Mouse (Mus musculus): ENCODE measurements around the gene Fam3b. TPM values are rescaled to one million over a fixed set of nuclear protein-coding genes. Genes with fewer than 3 reads are reported as not detected.

The Fam3b gene
- total and polyA plus RNA-seq, 3 experiments, result 20.6 to 21.2 TPM; not detected in 1

GRCm38 (mm10) chr16:97512347-97512751 is 2.3 kb downstream of the Fam3b start:
- Histone ChIP-seq H3K4me1 (ENCODE audit: control insufficient read depth in 1 of 2, insufficient read depth in 2 of 2, low read length in 2 of 2) (peaks cover 2 to 39% of the 10 kb centered on the region in 2 experiments; a peak in 3 of 4 replicates), H3K27ac (ENCODE audit: control insufficient read depth, low read depth, low read length) (peak overlapping the region; percentile 67), H3K79me2 (ENCODE audit: control insufficient read depth, insufficient read depth, low read length, poor library complexity) (peaks cover 19% of the 10 kb centered on the region), H3K9ac (ENCODE audit: control insufficient read depth, low read depth, low read length, poor library complexity, severe bottlenecking) (peak overlapping the region; percentile 95), H3K36me3 (ENCODE audit: control insufficient read depth in 1 of 2, insufficient read depth in 2 of 2, low read length in 2 of 2) (peaks cover 0 to 27% of the 10 kb centered on the region in 2 experiments; a peak in 2 of 4 replicates), H3K9me3 (replicated peaks; ENCODE audit: insufficient read depth, low read length) (no peaks in the 10 kb centered on the region), H3K27me3 (ENCODE audit: control insufficient read depth in 1 of 2, insufficient read depth in 2 of 2, low read length in 2 of 2) (no peaks in the 10 kb centered on the region), H3K4me3 (ENCODE audit: control insufficient read depth in 1 of 2, insufficient read depth in 1 of 2, low read depth in 2 of 2, low read length in 2 of 2) (peak overlapping the region; percentile 86 to 94)
- DNase-seq (ENCODE audit: low read depth, low spot score), result peak; percentile 95
- TF ChIP-seq USF1 (IDR thresholded peaks at IDR 0.05; ENCODE audit: low read depth, low read length) (peak; percentile 92), ZMIZ1 (IDR thresholded peaks at IDR 0.05; ENCODE audit: low read depth, low read length) (peak; percentile 83; the same call in 1 of the 2 replicates), BHLHE40 (IDR thresholded peaks at IDR 0.05; ENCODE audit: borderline replicate concordance, low read depth, low read length) (peak; percentile 75; the same call in 1 of the 2 replicates), MYB (IDR thresholded peaks at IDR 0.05; ENCODE audit: low read depth, low read length) (no peak), NELFE (IDR thresholded peaks at IDR 0.05; ENCODE audit: low read depth, low read length) (peak; percentile 88), HCFC1 (IDR thresholded peaks at IDR 0.05; ENCODE audit: low read depth, low read length) (peak; percentile 77), ELF1 (IDR thresholded peaks at IDR 0.05; ENCODE audit: low read depth, low read length) (peak; percentile 94), MAX (IDR thresholded peaks at IDR 0.05; ENCODE audit: low read length) (peak; percentile 96), UBTF (IDR thresholded peaks at IDR 0.05; ENCODE audit: borderline replicate concordance, insufficient read depth, low read depth, low read length) (no peak), MEF2A (IDR thresholded peaks at IDR 0.05; ENCODE audit: extremely low read depth, insufficient replicate concordance, low read depth, low read length, poor library complexity, severe bottlenecking) (no peak), KAT2A (conservative IDR thresholded peaks at IDR 0.05; ENCODE audit: low read depth, low read length) (no peak; the same call in 1 of the 2 replicates), EP300 (IDR thresholded peaks at IDR 0.05; ENCODE audit: low read depth in 1 of 2, low read length in 2 of 2) (peak; percentile 19 to 35; a peak in 2 of 4 replicates), CTCF (IDR thresholded peaks at IDR 0.05 in 2 of 3, conservative IDR thresholded peaks at IDR 0.05 in 1 of 3; ENCODE audit: control insufficient read depth in 1 of 3, insufficient read depth in 1 of 3, low read depth in 2 of 3, low read length in 3 of 3, poor library complexity in 1 of 3, severe bottlenecking in 1 of 3) (peak; percentile 72 to 92 (median 87)), MYC (IDR thresholded peaks at IDR 0.05; ENCODE audit: low read depth, low read length) (no peak; the same call in 1 of the 2 replicates), MAZ (IDR thresholded peaks at IDR 0.05; ENCODE audit: low read depth, low read length) (0 out of 2 replicates have a peak, but pooled peaks have one; percentile 51), POLR2AphosphoS2 (IDR thresholded peaks at IDR 0.05; ENCODE audit: low read length) (peak; percentile 87; the same call in 1 of the 2 replicates), MXI1 (IDR thresholded peaks at IDR 0.05; ENCODE audit: low read depth, low read length) (peak; percentile 98), ETS1 (IDR thresholded peaks at IDR 0.05; ENCODE audit: low read depth, low read length) (peak; percentile 89), TBP (IDR thresholded peaks at IDR 0.05; ENCODE audit: low read depth, low read length) (0 out of 2 replicates have a peak, but pooled peaks have one; percentile 39), RCOR1 (IDR thresholded peaks at IDR 0.05; ENCODE audit: low read depth, low read length) (no peak; the same call in 1 of the 2 replicates), ZNF384 (IDR thresholded peaks at IDR 0.05; ENCODE audit: low read depth, low read length) (0 out of 2 replicates have a peak, but pooled peaks have one; percentile 14), GATA1 (IDR thresholded peaks at IDR 0.05; ENCODE audit: low read depth, low read length) (0 out of 2 replicates have a peak, but pooled peaks have one; percentile 13), USF2 (IDR thresholded peaks at IDR 0.05; ENCODE audit: borderline replicate concordance in 1 of 2, insufficient read depth in 1 of 2, low read depth in 1 of 2, low read length in 2 of 2) (peak in 1 of 2 experiments; percentile 64; a peak in 2 of 4 replicates), NRF1 (IDR thresholded peaks at IDR 0.05; ENCODE audit: insufficient read depth, low read depth, low read length, poor library complexity, severe bottlenecking) (peak; percentile 30; the same call in 1 of the 2 replicates), TAL1 (IDR thresholded peaks at IDR 0.05; ENCODE audit: low read length) (no peak), JUND (IDR thresholded peaks at IDR 0.05; ENCODE audit: low read depth, low read length) (no peak), MAFK (IDR thresholded peaks at IDR 0.05; ENCODE audit: borderline replicate concordance, low read depth, low read length) (no peak), POLR2AphosphoS5 (IDR thresholded peaks at IDR 0.05; ENCODE audit: borderline replicate concordance, low read depth, low read length) (no peak), E2F4 (IDR thresholded peaks at IDR 0.05; ENCODE audit: borderline replicate concordance, low read depth, low read length) (no peak), CHD1 (IDR thresholded peaks at IDR 0.05; ENCODE audit: low read depth, low read length) (no peak), GABPA (IDR thresholded peaks at IDR 0.05; ENCODE audit: low read depth, low read length) (no peak), SMC3 (IDR thresholded peaks at IDR 0.05; ENCODE audit: low read depth, low read length) (peak; percentile 44), CHD2 (IDR thresholded peaks at IDR 0.05; ENCODE audit: low read length) (no peak), ZKSCAN1 (IDR thresholded peaks at IDR 0.05; ENCODE audit: low read depth, low read length) (no peak; the same call in 1 of the 2 replicates), POLR2A (IDR thresholded peaks at IDR 0.05; ENCODE audit: control insufficient read depth in 1 of 2, insufficient read depth in 1 of 2, low read depth in 1 of 2, low read length in 2 of 2, poor library complexity in 1 of 2) (peak; percentile 77 to 86), ZC3H11A (IDR thresholded peaks at IDR 0.05; ENCODE audit: low read depth, low read length) (no peak)
